Mouse (Mus musculus) CD4-positive helper T cell, adult 2 months (primary cell): ENCODE measurements around the gene Prpf39.
A peak's percentile ranks its signal among the peaks of the same experiment; 100 is the strongest.

ENCODE experiments used
- DNase-seq: peaks from one replicate; pipeline ENCODE4 v3.0.0-alpha.2; 2012; ENCODE audit warnings: low read depth, missing footprints, low spot score

Gene Prpf39

GRCm38 (mm10) chr12:65036190-65036870, at the start of gene Prpf39:
Prpf39 (plus strand) TSS chr12:65036333.
- DNase-seq = peak; percentile 94

- no peak for DNase-seq
Observed at GRCm38 (mm10) chr12:65007725-65008124, 28.4 kb upstream of the Prpf39 start.

GRCm38 (mm10) chr12:65022842-65023241, 13.3 kb upstream of the Prpf39 start:
- DNase-seq = no peak

GRCm38 (mm10) chr12:65035839-65036189, 319 bp upstream of the Prpf39 start:
- no peak for DNase-seq

- DNase-seq = peak; percentile 21
Observed at GRCm38 (mm10) chr12:65036892-65037545, 886 bp downstream of the Prpf39 start.

GRCm38 (mm10) chr12:65037546-65037937, 1.4 kb downstream of the Prpf39 start:
- DNase-seq = peak; percentile 25

GRCm38 (mm10) chr12:65048799-65049198, 12.7 kb downstream of the Prpf39 start:
- no peak for DNase-seq

DNA sequence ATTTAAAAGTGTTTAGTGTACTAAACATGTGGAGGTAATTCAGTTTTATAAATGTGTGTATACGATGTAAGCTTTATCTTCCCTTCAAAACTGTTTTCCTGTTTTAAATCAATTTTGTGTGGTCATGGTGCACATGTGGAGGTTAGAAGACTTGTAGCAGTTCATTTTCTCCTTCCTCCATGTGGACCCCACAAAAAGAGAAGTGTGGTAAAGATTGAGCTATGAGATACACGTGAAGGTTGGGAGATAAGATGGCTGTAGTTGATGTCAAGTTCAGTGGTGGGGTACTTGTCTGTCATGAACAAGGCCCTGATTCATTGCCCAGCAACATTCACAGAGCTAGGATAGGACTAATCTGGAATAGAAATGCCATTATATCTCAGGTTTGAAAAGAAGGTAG, 22.1 kb downstream of the Prpf39 start:
- no peak for DNase-seq

GRCm38 (mm10) chr12:65061082-65061481, 24.9 kb downstream of the Prpf39 start:
- DNase-seq = no peak

DNA sequence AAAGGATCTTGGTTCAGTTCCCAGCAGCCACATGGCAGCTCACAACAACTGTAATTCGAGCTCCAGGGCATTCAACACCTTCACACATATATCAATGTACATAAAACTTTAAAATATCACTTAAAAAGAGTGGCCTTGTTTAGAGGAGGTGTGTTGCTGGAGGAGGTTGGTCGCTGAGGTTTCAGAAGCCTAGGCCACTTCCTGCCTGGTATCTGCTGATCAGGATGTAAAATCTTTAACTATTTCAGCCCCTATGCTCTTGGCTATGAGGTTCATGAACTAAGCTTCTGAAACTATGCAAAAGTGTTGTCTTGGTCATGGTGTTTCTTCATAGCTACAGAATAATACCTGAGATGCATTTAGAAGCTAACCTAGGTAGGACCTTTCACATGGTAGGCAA, 29.1 kb downstream of the Prpf39 start:
- DNase-seq = peak; percentile 80

DNA sequence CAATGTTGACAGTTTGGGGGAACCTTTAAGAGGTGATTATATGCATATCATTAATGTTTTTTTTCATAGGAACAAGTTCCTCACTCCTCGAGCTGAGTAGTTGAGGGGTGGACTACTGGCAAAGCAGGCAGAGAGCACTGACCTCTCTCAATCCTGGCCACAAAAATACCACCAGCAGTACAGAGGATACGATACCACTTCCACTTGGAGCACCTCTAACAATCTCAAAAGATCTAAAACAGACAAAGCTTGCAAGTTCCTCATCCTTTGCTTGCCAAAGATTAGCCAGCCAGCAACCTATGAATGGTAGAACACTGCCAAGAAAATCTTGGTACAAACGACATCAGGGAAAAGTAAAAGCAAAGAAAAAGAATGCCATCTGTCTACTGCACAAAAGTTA, 30.1 kb downstream of the Prpf39 start:
- DNase-seq = no peak

GRCm38 (mm10) chr12:65068409-65068808, 32.3 kb downstream of the Prpf39 start:
- DNase-seq = no peak

GRCm38 (mm10) chr12:65072911-65073610, 36.9 kb downstream of the Prpf39 start:
- DNase-seq = peak; percentile 21

- DNase-seq = peak; percentile 98
Observed at GRCm38 (mm10) chr12:65073611-65074178, 37.6 kb downstream of the Prpf39 start, which contains the start of gene Fkbp3. Fkbp3 (minus strand) TSS chr12:65074007.

DNA sequence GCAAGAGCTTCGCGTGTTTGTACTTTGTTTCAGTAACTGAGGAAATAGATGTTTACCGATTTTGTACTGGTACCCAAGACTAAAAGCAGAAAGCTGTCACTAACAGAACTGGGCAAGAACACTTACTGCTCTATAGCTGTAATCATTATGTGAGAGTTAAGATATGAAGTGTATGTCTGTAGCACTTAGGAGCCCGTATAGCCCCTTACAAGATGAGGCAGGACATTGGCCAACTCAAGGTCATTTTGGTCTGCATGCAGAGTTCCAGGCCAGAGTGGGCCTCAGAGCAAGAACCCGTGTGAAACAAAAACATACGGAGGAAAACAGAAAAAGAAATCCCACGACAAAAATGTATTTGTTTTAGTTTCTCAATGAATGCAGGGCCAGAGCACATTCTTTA, 38.5 kb downstream of the Prpf39 start:
- DNase-seq = peak; percentile 21

DNA sequence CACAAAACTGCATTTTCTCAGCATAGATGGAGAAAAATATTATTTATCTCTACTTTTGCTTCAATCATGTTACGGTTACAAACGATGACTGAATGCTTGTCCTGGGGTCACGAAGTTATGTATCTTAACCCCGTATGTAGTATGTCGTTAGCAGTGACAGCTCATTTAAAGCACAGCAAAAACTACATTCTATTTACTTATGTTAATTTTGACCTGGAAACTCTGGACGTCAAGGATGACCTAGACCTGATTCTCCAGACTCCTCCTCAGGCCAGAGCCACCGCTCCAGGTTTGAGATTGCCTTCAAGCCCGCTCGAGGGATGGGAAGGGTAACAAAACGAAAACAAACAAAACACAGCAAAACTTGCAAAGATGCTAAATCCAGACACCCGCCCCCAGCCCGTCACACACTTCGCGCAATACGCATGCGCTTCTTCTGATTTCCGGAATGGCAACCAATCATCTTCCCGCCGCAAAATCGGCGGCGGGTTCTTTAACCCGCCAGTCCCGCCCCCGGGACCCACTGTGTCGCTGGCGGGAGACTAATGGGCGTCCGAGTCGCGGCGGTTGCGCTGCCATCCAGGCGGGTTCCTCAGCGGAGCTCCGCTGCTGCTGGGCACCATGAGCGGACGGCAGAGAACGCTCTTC, 39.1 kb downstream of the Prpf39 start, which contains the start of gene Fancm:
Gene Fancm (plus strand): TSS at position 519 of the 648 bp plus-strand sequence.
- DNase-seq = peak; percentile 95

DNA sequence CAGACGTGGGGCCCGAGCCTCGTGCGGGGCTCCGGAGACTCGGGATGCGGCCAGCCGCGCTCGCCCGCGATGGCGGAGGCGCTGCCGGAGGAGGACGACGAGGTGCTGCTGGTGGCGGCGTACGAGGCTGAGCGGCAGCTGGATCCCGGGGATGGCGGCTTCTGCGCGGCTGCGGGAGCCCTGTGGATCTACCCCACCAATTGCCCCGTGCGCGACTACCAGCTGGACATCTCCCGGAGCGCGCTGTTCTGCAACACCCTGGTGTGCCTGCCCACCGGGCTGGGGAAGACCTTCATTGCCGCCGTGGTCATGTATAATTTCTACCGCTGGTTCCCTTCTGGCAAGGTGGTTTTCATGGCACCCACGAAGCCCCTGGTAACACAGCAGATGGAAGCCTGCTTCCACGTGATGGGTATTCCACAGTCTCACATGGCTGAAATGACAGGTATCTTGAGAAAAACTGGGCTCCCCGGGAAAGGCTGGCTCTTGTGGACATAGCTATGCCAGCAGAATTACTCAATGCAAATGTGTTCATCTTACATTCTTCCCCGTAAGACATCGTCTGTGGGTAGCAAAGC, 39.7 kb downstream of the Prpf39 start:
- no peak for DNase-seq

DNA sequence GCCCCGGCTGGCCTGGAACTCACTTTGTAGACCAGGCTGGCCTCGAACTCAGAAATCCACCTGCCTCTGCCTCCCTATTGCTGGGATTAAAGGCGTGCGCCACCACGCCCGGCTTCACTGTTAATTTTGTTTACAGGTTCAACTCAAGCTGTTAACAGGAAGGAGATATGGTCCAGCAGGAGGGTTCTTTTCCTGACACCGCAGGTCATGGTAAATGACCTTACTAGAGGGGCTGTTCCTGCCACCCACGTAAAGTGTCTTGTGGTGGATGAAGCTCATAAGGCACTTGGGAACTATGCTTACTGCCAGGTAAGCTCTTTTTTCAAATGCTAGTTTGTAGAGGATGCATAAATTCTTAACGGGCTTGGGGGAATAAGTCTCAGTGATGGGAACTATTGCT, 40.8 kb downstream of the Prpf39 start:
- no peak for DNase-seq

GRCm38 (mm10) chr12:65108746-65109145, 72.6 kb downstream of the Prpf39 start:
- DNase-seq = no peak

GRCm38 (mm10) chr12:65111503-65111902, 75.4 kb downstream of the Prpf39 start:
- no peak for DNase-seq

DNA sequence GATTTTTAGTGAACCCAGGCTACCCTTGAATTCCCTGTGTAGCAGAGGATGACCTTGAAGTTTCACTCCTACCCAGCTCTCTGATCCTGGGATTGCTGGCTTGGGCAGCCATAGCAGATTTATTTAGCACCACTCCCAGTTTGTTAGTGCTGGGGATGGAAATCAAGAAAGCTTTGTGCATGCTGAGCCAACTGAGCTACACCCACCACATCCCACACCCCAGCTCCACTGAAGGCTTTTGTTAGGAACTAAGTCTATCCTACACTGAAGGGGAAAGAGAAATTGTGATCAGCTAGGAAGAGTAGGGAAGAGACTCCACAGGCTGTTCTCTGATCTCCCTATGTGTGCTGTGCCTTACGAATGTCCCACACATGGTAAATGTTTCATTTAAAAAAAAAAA, 76.7 kb downstream of the Prpf39 start:
- no peak for DNase-seq
